Mouse (Mus musculus): ENCODE results near the gene Prlr. TPM values are rescaled to one million over a fixed set of nuclear protein-coding genes. Genes with fewer than 3 reads are reported as not detected.

Gene Prlr
- polyA plus RNA-seq, 1 experiment: not detected

- Histone ChIP-seq H3K4me1 (ENCODE audit: control insufficient read depth, insufficient read depth, low read length) (no peaks in the 10 kb centered on the region), H3K4me3 (ENCODE audit: insufficient read depth, low read depth, low read length) (no peak within 1 kb of the TSS), H3K27ac (ENCODE audit: insufficient read depth, low read depth, low read length) (no peak within 1 kb of the TSS)
- TF ChIP-seq CTCF (IDR thresholded peaks at IDR 0.05; ENCODE audit: insufficient read depth, low read depth, low read length) (no peak), POLR2A (IDR thresholded peaks at IDR 0.05; ENCODE audit: insufficient read depth, low read depth, low read length) (no peak)
- 93% methylated on average over 2 of the region's 2 CpGs for WGBS
These were observed 148.0 kb downstream of the Prlr start, which contains the start of gene Gm21973 for GRCm38 (mm10) chr15:10325080-10325479. TSS of gene Gm21973 (plus strand) at chr15:10325380.

DNA sequence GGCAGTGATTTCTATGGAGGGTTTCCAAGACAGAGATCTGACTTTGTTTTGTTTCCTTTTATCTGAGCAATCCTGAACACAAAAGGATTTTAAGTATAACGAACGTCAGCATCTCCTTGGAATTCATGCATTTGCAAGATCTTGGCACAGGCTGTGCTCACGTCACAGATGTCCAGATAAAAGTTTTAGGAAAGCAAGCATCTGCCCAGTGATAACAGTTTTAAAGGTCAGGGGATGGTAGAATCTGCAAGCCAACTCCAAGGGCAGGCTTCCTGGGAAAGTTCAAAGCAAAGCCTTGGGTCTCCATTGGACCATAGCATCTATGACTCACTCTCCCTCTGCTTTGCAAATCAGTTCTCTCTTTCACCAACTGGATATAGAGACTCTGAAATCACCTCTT lies 153.6 kb downstream of the Prlr start:
- Histone ChIP-seq H3K4me3 (ENCODE audit: insufficient read depth, low read depth, low read length) (no peak overlapping the region), H3K27ac (ENCODE audit: insufficient read depth, low read depth, low read length) (no peak overlapping the region), H3K4me1 (ENCODE audit: control insufficient read depth, insufficient read depth, low read length) (no peaks in the 10 kb centered on the region)
- TF ChIP-seq POLR2A (IDR thresholded peaks at IDR 0.05; ENCODE audit: insufficient read depth, low read depth, low read length) (no peak), CTCF (IDR thresholded peaks at IDR 0.05; ENCODE audit: insufficient read depth, low read depth, low read length) (no peak)
- 58% methylated on average over 3 of the region's 3 CpGs for WGBS

- 96% methylated on average over 1 of the region's 1 CpGs for WGBS
- Histone ChIP-seq H3K4me3 (ENCODE audit: insufficient read depth, low read depth, low read length) (no peak overlapping the region), H3K27ac (ENCODE audit: insufficient read depth, low read depth, low read length) (no peak overlapping the region), H3K4me1 (ENCODE audit: control insufficient read depth, insufficient read depth, low read length) (no peaks in the 10 kb centered on the region)
- TF ChIP-seq CTCF (IDR thresholded peaks at IDR 0.05; ENCODE audit: insufficient read depth, low read depth, low read length): no peak
- no peak for TF ChIP-seq POLR2A (IDR thresholded peaks at IDR 0.05; ENCODE audit: insufficient read depth, low read depth, low read length)
These were observed 155.5 kb downstream of the Prlr start for GRCm38 (mm10) chr15:10332566-10332965.

DNA sequence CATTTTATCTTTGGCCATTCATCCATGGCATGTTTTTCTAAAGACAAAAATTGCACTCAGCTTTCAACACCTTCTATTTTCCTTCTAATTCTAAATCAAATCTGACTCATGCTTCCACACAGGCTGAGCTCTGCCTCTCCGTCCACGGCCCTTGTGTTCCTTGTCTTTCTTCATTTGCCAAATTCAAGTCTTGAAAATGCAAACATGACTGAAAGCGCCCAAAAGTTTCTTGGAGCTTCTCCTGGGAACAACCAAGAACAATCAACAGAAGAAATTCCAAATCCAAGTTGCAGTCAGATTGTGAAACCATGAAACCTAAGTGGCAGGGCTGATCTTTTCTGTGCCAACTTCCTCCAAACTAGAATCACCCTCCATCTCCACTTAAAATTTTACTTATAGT lies 161.6 kb downstream of the Prlr start:
- Histone ChIP-seq H3K4me1 (ENCODE audit: control insufficient read depth, insufficient read depth, low read length) (no peaks in the 10 kb centered on the region), H3K27ac (ENCODE audit: insufficient read depth, low read depth, low read length) (no peak overlapping the region), H3K4me3 (ENCODE audit: insufficient read depth, low read depth, low read length) (no peak overlapping the region)
- TF ChIP-seq POLR2A (IDR thresholded peaks at IDR 0.05; ENCODE audit: insufficient read depth, low read depth, low read length): no peak
- no peak for TF ChIP-seq CTCF (IDR thresholded peaks at IDR 0.05; ENCODE audit: insufficient read depth, low read depth, low read length)
- 43% methylated on average over 3 of the region's 3 CpGs for WGBS

DNA sequence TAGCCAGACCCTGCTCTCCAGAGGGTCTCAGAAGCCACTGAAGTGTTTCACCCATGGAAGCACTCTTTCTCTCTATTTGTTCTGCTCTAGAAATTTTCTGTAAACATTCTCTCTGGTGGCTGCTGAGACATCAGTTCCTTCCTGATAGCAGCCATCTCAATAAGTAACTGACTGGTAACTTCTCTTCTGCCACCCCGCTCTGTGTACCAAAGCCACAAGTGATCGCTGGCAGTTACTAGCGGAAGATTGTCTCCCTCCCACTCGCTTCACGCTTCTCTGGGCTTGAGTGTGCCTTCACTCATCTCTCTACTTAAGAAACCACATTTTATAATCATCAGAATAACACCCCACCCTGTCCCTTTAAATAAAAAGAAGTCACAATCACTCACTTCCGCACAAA lies 170.0 kb downstream of the Prlr start:
- Histone ChIP-seq H3K4me3 (ENCODE audit: insufficient read depth, low read depth, low read length) (no peak overlapping the region), H3K27ac (ENCODE audit: insufficient read depth, low read depth, low read length) (no peak overlapping the region), H3K4me1 (ENCODE audit: control insufficient read depth, insufficient read depth, low read length) (no peaks in the 10 kb centered on the region)
- 91% methylated on average over 6 of the region's 6 CpGs for whole genome bisulfite sequencing
- TF ChIP-seq POLR2A (IDR thresholded peaks at IDR 0.05; ENCODE audit: insufficient read depth, low read depth, low read length) (no peak), CTCF (IDR thresholded peaks at IDR 0.05; ENCODE audit: insufficient read depth, low read depth, low read length) (no peak)

DNA sequence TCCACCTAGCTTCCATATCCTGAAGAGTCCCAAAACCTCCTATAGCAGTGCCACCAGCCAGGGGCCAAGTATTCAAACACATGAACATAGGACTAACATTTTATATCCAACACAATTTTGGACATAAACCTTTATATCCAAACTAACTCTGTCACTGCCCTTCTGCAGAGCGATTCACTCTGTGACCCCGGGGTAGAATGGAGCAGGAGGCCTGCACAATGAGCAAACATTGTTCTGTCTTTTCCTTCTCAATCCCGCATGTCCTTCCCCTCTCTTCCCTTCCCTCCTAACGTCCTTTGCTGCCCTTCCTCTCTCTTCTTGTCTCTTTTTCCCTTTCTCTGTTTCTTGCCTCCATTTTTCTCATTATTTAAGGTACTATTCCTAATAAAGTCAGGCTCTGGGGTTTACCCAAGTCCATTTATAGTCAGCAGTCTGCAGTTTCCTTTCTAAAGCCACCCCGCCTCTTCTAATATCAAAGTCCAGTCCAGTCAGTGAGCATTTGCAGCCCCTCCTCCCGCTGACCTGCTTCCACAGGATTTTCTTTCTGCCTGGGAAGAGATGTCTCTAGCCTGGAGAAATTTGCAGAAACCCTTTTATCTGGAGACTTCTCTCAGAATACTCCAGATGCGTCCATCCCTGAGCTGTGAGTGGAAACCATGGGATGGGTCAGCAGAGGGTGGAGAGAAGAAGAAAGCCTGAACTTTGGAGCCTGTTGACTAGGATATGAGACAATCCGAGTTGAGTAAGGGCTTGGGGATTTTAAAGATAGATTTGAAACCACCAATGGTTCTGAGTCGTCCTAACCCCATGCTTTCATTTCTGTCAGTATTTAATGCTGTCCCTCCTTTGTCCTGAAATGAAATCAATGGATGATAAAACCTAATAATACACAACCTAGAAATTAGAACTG lies 181.3 kb downstream of the Prlr start, which contains the start of gene Agxt2:
Gene Agxt2, plus strand, starts transcription at position 494 of the 910 bp plus-strand sequence.
- 79% methylated on average over 9 of the region's 9 CpGs for WGBS
- Histone ChIP-seq H3K4me1 (ENCODE audit: control insufficient read depth, insufficient read depth, low read length) (no peaks in the 10 kb centered on the region), H3K4me3 (ENCODE audit: insufficient read depth, low read depth, low read length) (no peak within 1 kb of the TSS), H3K27ac (ENCODE audit: insufficient read depth, low read depth, low read length) (no peak within 1 kb of the TSS)
- TF ChIP-seq POLR2A (IDR thresholded peaks at IDR 0.05; ENCODE audit: insufficient read depth, low read depth, low read length): no peak
- TF ChIP-seq CTCF (IDR thresholded peaks at IDR 0.05; ENCODE audit: insufficient read depth, low read depth, low read length): no peak

DNA sequence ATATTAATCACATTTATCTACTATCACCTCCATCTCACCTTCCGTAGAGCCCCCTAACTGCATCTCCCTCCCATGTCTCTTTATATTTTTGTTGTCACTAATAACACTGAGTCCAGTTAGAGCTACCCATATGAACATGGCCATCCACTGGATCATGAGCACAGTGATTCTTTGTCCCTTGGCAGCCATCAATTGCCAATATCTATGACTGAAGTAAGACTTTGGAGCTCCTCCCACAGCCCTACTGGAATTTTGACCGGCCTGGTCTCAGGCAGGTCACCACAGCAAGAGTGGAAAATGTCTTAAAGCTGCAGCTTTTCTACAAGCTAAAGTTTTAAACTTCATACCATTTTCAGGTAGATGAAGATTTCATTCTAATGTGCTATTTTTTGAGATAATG lies 189.3 kb downstream of the Prlr start:
- TF ChIP-seq CTCF (IDR thresholded peaks at IDR 0.05; ENCODE audit: insufficient read depth, low read depth, low read length) (no peak), POLR2A (IDR thresholded peaks at IDR 0.05; ENCODE audit: insufficient read depth, low read depth, low read length) (no peak)
- Histone ChIP-seq H3K4me1 (ENCODE audit: control insufficient read depth, insufficient read depth, low read length) (no peaks in the 10 kb centered on the region), H3K27ac (ENCODE audit: insufficient read depth, low read depth, low read length) (no peak overlapping the region), H3K4me3 (ENCODE audit: insufficient read depth, low read depth, low read length) (no peak overlapping the region)
- WGBS: 91% methylated on average over 2 of the region's 2 CpGs

DNA sequence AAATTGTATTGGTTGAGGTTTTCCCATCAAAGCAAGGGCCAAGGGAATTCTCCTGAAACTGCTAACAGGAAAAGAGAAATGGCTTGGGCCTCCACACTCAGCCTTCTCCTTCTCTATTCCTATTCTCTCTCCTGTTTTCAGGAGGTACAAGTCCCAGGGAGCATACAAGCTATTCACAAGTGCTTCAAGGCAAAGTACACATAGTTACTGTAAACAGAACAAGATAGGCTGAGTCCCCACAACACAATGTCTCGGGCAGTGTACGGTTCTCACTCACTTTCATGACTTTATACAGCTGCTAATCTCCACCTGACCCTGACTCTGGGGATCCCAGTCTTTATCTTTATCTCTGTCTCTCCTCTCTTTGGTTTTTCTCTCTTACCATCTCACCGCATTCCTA lies 198.4 kb downstream of the Prlr start:
- H3K4me3 ChIP-seq (ENCODE audit: insufficient read depth, low read depth, low read length): no peak overlapping the region
- 94% methylated on average over 3 of the region's 3 CpGs for WGBS
- no peak for TF ChIP-seq POLR2A (IDR thresholded peaks at IDR 0.05; ENCODE audit: insufficient read depth, low read depth, low read length)
- no peak for TF ChIP-seq CTCF (IDR thresholded peaks at IDR 0.05; ENCODE audit: insufficient read depth, low read depth, low read length)
- H3K27ac ChIP-seq (ENCODE audit: insufficient read depth, low read depth, low read length): no peak overlapping the region
- no peaks in the 10 kb centered on the region for H3K4me1 ChIP-seq (ENCODE audit: control insufficient read depth, insufficient read depth, low read length)

GRCm38 (mm10) chr15:10378338-10378959 lies 201.4 kb downstream of the Prlr start:
- H3K4me1 ChIP-seq (ENCODE audit: control insufficient read depth, insufficient read depth, low read length): no peaks in the 10 kb centered on the region
- 85% methylated on average over 4 of the region's 4 CpGs for WGBS
- TF ChIP-seq POLR2A (IDR thresholded peaks at IDR 0.05; ENCODE audit: insufficient read depth, low read depth, low read length) (no peak), CTCF (IDR thresholded peaks at IDR 0.05; ENCODE audit: insufficient read depth, low read depth, low read length) (no peak)
- H3K27ac ChIP-seq (ENCODE audit: insufficient read depth, low read depth, low read length): no peak overlapping the region
- no peak overlapping the region for H3K4me3 ChIP-seq (ENCODE audit: insufficient read depth, low read depth, low read length)

Measured in olfactory bulb, adult 2 months (tissue).